Mouse (Mus musculus) C2C12 (cell line): ENCODE measurements around the gene Wdr92. TPM values are rescaled to one million over a fixed set of nuclear protein-coding genes. Genes with fewer than 3 reads are reported as not detected.

ENCODE experiments used
- H3K27me3 ChIP-seq: one replicate; pipeline ENCODE4 v1.6.1; 2011; ENCODE audit not compliant: control insufficient read depth, insufficient read depth, insufficient read length
- H3K36me3 ChIP-seq: one replicate; pipeline ENCODE4 v1.6.1; 2011; ENCODE audit not compliant: control insufficient read depth, insufficient read depth
- H3K4me3 ChIP-seq: one replicate; pipeline ENCODE4 v1.5.1; 2011; ENCODE audit warnings: mild to moderate bottlenecking, control low read depth; ENCODE audit not compliant: poor library complexity, insufficient read depth, severe bottlenecking
- H3K79me2 ChIP-seq: one replicate; pipeline ENCODE4 v1.6.1; 2011; ENCODE audit not compliant: control insufficient read depth, insufficient read depth
- H3K79me3 ChIP-seq: one replicate; pipeline ENCODE4 v1.6.1; 2011; ENCODE audit warnings: low read depth, control low read depth
- H3ac ChIP-seq: one replicate; pipeline ENCODE3; 2011; ENCODE audit warnings: low read depth; ENCODE audit not compliant: control insufficient read depth, insufficient read length
- CEBPB ChIP-seq: IDR thresholded peaks from one replicate; pipeline ENCODE4 v1.6.1; 2011; ENCODE audit warnings: low read depth, mild to moderate bottlenecking, control low read depth, moderate library complexity
- CTCF ChIP-seq: IDR thresholded peaks from one replicate; pipeline ENCODE4 v1.5.1; 2011; ENCODE audit not compliant: control insufficient read depth, insufficient read depth, insufficient read length
- FOSL1 ChIP-seq: IDR thresholded peaks from one replicate; pipeline ENCODE4 v1.8.0; 2011; ENCODE audit warnings: mild to moderate bottlenecking, low read length; ENCODE audit not compliant: poor library complexity, insufficient read depth, severe bottlenecking
- MAX ChIP-seq: IDR thresholded peaks from one replicate; pipeline ENCODE4 v1.6.1; 2011; ENCODE audit warnings: mild to moderate bottlenecking, control low read depth
- MYOD1 ChIP-seq: IDR thresholded peaks from one replicate; pipeline ENCODE4 v1.6.1; 2011; ENCODE audit warnings: low read depth; ENCODE audit not compliant: control insufficient read depth, insufficient read length
- MYOG ChIP-seq: IDR thresholded peaks from one replicate; pipeline ENCODE4 v1.6.1; 2011; ENCODE audit not compliant: control insufficient read depth, insufficient read length; ENCODE audit errors: extremely low read depth
- USF1 ChIP-seq: IDR thresholded peaks from one replicate; pipeline ENCODE4 v1.6.1; 2011; ENCODE audit warnings: low read depth, mild to moderate bottlenecking, control low read depth, moderate library complexity
- polyA plus RNA-seq: library from polyadenylated mRNA; unstranded; fragments of >200 nt; fragmentation: generic; extraction: Trizol; gene quantifications from one replicate; pipeline ENCODE4 v1.2.1, GENCODE M21; 2012; ENCODE audit warnings: missing spikeins

Gene Wdr92
- polyA plus RNA-seq, 1 experiment: 13.6 TPM

DNA sequence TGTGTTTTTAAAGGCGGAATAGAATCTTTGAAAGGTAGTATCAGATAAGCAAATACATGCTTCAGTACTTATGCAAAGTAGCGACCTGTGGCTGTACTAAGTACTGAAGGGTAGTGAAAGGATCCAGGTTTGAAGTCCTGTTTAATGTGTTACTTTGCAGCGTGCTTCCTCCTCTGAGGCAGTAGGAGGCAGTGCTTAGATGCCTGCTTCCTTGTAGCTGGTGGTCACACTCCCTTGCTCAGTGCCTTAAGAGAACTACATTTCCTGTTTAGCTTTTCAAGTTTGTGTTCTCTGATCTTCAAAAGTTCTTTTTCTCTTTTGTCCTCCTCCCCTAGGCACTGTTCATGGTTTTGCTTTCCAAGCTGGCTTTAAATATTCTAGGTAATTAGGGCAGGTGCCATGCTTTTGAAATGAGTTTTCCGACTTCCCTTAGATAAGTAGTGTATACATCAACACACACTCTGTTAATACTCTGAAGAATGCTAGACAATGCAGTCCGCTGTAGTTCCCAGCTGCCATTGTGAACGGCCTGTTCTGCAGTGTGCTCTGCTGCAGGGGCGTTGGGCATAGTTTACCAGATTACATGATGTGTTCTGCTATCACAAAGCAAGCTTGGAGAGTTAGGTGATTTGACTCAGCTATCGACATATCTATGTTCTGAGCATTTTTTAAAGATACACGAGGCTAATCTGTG, 10.4 kb downstream of the Wdr92 start:
- Histone ChIP-seq H3K27me3 (no peaks in the 10 kb centered on the region), H3ac (no peak overlapping the region), H3K79me2 (peaks cover 57% of the 10 kb centered on the region), H3K36me3 (peaks cover 48% of the 10 kb centered on the region), H3K79me3 (peaks cover 25% of the 10 kb centered on the region), H3K4me3 (no peak overlapping the region)
- TF ChIP-seq CTCF (no peak), FOSL1 (no peak), USF1 (no peak), CEBPB (no peak), MYOD1 (no peak), MAX (no peak), MYOG (no peak)

DNA sequence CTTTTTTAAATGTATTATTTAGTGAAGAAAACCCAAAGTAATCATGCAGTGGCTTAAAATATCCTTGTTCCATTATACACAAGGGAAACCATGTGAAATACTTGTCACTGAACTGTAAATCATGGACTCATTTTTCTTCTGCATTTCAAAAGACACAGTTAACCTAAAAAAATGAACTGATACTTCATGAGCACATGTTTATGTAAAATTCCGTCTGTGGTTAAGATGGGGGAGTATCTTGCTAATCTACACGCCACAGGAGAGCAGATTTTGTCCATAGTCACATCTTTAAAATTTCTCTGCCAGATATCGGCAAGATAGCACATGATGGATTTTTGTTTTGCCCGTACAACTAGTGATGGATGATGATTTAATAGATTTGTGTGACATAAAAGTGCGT, 17.3 kb downstream of the Wdr92 start:
- no peak for TF ChIP-seq USF1
- no peak for TF ChIP-seq MYOD1
- no peak for TF ChIP-seq MYOG
- no peak for TF ChIP-seq CEBPB
- no peak for TF ChIP-seq FOSL1
- TF ChIP-seq MAX: no peak
- TF ChIP-seq CTCF: no peak
- Histone ChIP-seq H3ac (no peak overlapping the region), H3K36me3 (peaks cover 95% of the 10 kb centered on the region), H3K79me2 (no peaks in the 10 kb centered on the region), H3K27me3 (no peaks in the 10 kb centered on the region), H3K4me3 (no peak overlapping the region), H3K79me3 (no peaks in the 10 kb centered on the region)

DNA sequence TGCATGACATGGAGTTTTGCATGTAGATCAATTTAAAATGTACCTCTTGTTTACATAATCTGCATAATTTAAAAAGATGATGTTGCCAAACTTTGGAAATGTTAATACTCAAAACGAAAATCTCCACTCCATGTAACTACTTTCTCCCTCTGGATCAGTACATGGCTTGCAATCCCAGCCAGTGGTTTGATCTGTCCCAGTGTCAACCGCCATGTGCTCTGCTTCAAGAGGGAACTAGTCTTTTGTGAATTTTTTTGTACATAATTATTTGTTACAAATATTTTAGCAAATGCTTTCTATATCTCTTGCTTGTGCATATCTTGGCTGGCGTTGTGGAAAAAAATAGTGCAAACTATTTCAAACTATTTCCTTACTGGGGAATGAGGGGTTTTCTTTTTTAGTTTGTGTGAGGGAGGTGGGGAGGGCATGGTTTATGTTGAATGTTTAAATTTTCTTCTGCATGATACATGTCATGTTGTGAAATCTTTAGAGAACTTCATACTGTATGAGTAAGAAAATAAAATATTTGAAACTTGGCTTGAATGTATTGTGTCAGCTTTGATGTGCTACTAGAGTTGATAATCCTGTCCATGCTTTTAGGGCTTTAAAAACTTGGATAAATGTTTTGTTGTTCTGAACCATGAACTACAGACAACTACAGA, 18.1 kb downstream of the Wdr92 start:
- Histone ChIP-seq H3K27me3 (no peaks in the 10 kb centered on the region), H3ac (no peak overlapping the region), H3K79me3 (no peaks in the 10 kb centered on the region), H3K79me2 (peaks cover 2% of the 10 kb centered on the region), H3K4me3 (no peak overlapping the region), H3K36me3 (peaks cover 95% of the 10 kb centered on the region)
- TF ChIP-seq CEBPB (no peak), CTCF (no peak), USF1 (no peak), MYOG (no peak)

DNA sequence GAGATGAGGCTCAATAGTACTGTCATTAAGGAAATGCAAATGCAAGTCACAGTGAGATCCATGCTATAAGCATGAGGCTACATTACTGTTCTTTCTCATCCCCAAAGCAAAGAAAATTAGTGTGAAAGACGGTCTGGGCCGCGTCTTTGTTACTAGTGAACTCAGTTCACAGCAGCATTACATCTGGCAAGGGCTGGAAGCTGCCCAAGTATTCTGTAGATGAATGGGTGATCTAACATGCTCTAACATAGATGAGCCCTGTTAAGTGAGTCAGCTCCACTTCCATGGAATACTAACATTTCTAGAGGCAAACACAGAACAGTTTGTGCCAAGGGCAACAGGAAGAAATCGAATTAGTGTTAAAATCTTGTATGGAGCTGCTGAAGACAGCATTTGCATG, 19.0 kb downstream of the Wdr92 start:
- TF ChIP-seq FOSL1 (no peak), MAX (no peak), CTCF (no peak), MYOG (no peak), USF1 (no peak), MYOD1 (no peak), CEBPB (no peak)
- H3K4me3 ChIP-seq: no peak overlapping the region
- peaks cover 94% of the 10 kb centered on the region for H3K36me3 ChIP-seq
- no peaks in the 10 kb centered on the region for H3K27me3 ChIP-seq
- peaks cover 11% of the 10 kb centered on the region for H3K79me2 ChIP-seq
- no peak overlapping the region for H3ac ChIP-seq
- peaks cover 1% of the 10 kb centered on the region for H3K79me3 ChIP-seq

DNA sequence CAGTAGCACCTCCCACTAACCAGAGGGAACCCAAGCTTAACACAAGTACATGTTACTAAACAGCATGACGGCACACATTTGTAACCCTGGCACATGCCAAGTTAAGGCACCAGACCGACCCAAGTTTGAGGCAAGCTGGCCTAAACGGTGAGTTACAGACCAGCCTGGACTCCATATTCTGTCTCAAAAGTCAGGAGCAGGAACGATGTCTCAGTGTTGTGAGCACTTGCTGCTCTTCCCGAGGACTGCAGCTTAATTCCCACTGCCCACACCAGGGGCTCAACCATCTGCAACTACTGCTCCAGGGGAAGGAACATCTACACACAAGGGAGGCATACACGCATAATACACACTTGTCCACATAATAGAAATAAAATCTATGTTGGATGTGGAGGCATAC, 20.6 kb downstream of the Wdr92 start:
- TF ChIP-seq USF1: no peak
- no peak for TF ChIP-seq MYOG
- no peak for TF ChIP-seq FOSL1
- TF ChIP-seq MAX: no peak
- TF ChIP-seq CEBPB: no peak
- no peak for TF ChIP-seq CTCF
- no peak overlapping the region for H3K4me3 ChIP-seq
- no peaks in the 10 kb centered on the region for H3K27me3 ChIP-seq
- H3ac ChIP-seq: no peak overlapping the region
- peaks cover 7% of the 10 kb centered on the region for H3K79me3 ChIP-seq
- peaks cover 27% of the 10 kb centered on the region for H3K79me2 ChIP-seq
- H3K36me3 ChIP-seq: peaks cover 94% of the 10 kb centered on the region
